Mouse (Mus musculus): Measurements from ENCODE around the gene 1700042G07Rik. TPM values are rescaled to one million over a fixed set of nuclear protein-coding genes. Genes with fewer than 3 reads are reported as not detected.

Gene 1700042G07Rik
- polyA plus RNA-seq, 1 experiment, result not detected

DNA sequence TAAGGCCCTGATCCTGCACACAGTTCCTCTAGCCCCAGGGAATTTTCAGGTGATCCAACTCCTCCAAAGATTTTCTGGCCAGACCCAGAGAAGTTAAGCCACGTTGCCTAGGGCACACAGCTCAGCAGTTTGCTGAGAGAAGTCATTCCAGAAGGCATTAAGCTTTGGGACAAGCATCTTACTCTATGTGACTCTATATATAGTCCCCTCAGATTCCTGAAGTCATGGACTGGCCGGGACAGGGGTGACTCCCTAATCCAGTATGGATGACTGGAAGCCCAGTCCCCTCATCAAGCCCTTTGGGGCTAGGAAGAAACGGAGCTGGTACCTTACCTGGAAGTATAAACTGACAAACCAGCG, 22.3 kb upstream of the 1700042G07Rik start:
- TF ChIP-seq GATA1 (IDR thresholded peaks at IDR 0.05; ENCODE audit: low read length), result no peak

DNA sequence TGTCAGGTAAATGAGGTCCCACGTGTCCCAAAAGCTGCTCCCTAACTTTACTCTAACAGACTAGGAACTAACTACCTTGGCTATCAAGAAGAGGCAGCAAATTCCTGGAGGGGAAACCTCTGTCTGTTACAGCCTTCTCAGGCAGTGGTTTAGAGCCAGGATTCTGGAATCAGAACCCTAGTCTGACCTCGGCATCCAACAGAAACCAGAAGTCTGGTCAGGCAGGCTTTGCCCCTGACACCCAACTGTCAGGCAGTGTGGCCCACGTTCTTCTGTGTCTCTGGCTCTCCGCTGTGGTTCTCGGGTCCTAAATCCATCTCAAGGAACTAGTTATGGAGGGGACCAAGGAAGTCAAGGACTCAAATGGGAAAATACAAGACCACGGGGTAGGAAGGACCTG, 21.9 kb upstream of the 1700042G07Rik start, which contains the start of gene Lurap1:
TSS of gene Lurap1 (minus strand) at position 101 of the 400 bp plus-strand sequence.
- TF ChIP-seq GATA1 (IDR thresholded peaks at IDR 0.05; ENCODE audit: low read length), result no peak

DNA sequence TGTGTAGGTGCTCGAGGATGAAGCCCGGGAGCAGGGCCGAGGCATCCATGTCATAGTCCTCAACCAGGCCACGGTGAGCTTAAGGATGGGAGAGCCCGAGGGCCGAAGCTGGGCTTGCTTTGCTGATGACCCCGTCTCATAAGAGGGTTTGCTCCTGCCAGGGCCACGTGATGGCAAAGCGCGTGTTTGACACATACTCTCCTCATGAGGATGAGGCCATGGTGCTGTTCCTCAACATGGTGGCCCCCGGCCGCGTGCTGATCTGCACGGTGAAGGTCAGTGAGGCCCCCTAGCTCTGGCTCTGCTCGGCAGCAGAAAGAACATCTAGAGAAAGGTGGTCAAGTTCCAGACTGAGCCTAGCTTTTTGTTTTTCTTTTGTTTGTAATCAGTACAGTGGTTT, 20.5 kb upstream of the 1700042G07Rik start:
- TF ChIP-seq GATA1 (IDR thresholded peaks at IDR 0.05; ENCODE audit: low read length), result no peak

DNA sequence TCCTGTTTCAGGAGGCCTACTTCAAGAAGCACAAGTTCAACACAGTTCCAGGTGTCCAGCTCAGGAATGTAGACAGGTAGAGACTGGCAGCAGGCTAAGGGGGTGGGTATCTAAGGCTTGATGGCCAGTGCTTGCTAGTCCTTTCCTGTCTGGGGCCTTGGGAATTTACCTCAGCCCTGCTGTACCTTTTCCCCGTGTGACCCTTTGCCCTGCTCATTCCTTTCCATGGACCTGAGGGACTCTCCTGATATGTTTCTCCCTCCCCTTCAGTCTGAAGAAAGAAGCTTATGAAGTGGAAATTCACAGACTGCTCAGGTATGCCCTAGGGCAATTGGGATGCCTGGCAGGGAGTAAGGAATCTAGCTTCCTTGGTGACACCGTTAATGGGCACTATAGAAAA, 15.3 kb upstream of the 1700042G07Rik start:
- no peak for TF ChIP-seq GATA1 (IDR thresholded peaks at IDR 0.05; ENCODE audit: low read length)

DNA sequence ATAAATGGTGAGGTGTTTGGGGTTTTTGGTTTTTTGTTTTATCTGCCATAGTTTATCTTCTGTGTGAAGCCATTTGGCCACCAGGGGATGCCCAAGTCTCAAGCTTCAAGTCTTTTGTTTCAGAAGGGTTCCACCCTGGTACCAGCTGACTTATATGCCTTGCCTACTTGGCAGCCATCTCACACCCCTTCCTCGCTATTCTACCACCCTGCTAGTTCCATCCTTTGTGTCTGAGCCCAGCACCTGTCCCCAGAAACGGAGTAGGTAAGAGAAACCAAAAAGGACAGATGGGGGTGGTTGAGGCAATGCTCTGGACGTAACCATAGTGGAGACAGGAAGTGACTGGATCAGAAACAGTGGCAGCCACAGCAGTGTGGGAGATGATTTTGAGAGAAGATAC, 13.3 kb upstream of the 1700042G07Rik start:
- no peak for TF ChIP-seq GATA1 (IDR thresholded peaks at IDR 0.05; ENCODE audit: low read length)

DNA sequence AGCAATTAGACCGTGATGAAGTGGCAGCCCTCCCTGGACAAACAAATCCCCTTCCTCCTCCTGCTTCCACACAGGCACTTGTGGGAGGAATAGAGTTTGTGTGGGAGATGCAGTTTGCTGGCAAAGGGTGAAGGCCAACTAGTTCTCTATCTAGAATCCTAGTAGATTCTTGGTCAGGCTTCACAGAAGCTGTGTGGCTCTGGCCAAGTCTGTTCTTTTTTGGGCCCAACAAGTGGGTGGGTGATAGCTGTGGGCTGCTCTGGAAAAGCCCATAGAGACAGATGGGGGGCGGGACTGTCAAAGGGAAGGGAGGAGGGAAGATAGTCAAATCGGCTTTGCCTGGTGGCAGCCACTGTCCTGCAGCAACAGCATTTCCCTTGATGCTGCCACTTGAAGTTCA, 12.4 kb upstream of the 1700042G07Rik start:
- TF ChIP-seq GATA1 (IDR thresholded peaks at IDR 0.05; ENCODE audit: low read length), result no peak

DNA sequence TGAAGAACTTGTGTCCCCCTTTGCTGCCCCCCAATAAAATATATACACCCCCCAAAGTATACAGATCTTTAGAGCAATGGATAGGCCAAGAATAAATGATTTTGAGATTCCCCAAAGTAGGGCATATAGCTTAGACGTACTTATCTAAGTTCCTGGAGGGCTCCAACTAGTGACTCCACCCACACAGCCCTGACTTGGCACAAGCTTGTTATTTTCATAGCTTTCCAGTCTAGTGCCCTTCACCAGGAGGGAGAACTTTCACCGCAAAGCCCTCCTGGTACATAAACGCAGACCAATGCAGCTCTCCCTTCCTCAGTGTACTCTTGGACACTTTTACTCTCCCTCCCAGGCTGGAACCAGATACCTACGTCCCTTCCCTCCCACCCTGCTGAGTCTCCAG, 11.0 kb upstream of the 1700042G07Rik start:
- TF ChIP-seq GATA1 (IDR thresholded peaks at IDR 0.05; ENCODE audit: low read length), result no peak

DNA sequence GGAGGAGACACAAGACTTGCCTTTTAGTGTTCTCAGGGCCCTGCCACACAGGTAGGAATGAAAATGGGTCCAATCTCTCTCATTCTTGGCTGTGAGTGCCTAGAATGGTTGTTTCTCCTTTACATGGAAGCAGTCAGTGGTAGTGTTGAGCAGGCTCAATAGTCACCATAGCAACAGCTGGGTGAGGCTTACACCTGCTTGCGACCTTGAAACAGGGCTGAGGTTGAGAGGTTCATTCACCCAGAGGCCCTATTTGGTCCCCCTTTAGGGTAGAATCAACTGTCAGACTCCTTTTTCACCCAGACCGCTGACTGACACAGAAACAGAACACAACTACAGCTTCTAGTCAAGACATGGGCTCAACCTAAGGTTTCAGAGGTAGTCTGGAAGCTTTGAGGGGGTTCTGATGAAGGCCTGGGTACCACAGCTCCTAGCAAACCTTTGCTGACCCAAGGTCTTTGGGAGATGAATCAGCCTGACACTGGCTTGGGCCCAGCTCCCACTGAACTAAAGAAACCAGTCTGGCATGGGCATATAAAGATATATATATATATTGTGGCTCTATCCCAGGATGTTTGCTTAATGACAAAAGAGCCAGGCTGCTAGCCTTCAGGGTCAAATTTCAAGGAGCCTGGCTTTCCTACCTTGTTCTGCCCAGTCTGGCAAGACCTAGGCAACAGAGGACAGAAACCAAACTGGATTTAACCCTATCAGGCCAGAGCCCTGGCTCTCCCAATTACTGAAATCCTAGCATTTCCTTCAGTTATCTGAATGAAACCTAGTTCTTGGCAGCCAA, 8.2 kb upstream of the 1700042G07Rik start:
- TF ChIP-seq GATA1 (IDR thresholded peaks at IDR 0.05; ENCODE audit: low read length), result no peak

DNA sequence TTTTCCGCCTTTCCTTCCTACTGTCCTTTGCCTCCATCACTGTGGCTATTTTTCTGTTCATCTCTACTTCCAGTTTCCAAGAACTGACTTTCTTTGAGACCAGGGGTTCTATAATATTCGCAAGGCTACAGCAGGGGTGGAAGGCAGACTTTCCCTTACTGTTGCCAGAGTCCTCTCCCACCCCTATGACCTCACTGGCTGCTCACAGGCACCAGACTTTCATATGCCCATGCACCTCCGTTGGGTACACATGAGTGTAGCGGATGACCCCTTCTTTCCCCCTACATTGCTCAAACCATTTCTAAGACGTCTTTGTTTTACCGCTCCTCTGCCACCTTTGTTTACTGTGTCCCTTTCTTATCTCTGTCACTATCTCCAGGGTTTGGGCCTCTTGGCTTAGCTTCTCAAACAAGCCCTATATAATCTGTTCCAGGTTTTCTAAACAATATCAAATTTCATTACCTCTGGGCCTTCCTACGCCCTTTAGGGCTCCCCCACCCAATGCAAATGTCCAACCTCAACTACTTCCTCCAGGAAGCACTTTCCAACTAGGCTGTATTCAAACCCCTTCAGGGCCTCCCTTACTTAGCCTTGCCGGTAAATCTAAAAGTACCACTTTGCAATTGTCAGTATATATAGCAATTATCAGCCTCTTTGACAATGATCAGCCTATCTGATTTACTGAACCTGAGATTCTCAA, 7.3 kb upstream of the 1700042G07Rik start:
- TF ChIP-seq GATA1 (IDR thresholded peaks at IDR 0.05; ENCODE audit: low read length), result no peak

DNA sequence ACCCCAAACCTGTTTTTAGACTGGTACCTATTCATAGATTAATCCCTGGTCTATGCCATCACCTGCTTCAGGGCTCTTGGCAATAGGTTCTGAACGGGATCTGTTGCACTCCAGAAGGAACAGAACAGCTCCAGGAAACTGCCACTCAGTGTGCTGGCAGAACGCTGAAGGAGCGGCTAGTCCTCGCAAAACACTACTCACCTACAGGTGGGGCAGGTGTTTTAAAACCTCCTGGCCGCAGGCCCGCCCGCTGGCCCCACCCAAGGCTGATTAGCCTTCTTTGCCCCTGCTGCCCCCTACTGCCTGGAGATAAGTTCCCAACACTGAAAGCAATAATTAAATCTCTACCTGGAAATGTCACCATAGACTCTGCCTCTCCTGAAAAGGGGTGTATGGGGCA, 5.8 kb upstream of the 1700042G07Rik start, which contains the start of gene Tspan1:
TSS of gene Tspan1 (minus strand) at position 198 of the 400 bp plus-strand sequence.
- TF ChIP-seq GATA1 (IDR thresholded peaks at IDR 0.05; ENCODE audit: low read length), result no peak

DNA sequence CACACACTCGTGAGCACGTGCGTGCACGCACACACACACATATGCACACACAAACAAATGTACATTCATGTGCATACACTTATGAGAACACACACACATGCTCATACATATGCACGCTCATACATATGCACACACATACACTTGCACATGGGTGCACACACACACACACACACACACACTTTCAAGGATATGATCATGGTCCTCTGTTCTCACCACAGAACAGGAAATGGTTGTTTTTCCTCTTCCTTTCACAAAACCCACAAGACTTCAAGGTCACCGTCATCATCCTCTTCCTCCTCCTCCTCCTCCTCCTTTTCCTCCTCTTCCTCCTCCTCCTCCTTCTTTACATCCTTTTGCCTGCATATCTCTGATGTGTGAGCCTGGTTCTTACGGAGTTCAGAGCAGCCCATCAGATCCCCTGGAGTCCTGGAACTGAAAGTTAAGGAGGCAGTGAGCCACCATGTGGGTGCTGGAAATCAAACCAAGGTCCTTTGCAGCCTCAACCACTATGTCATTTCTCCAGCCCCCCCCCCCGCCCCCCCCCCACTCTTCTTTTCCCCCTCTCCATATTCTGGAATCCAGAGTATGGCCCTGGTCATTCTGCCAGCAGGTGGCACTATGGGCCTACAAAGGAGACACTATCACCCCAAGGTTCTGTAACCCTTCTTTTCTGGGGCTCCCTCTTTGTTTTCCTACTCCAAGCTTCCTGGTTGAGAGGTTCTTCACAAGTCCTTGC, 4.4 kb upstream of the 1700042G07Rik start:
- no peak for TF ChIP-seq GATA1 (IDR thresholded peaks at IDR 0.05; ENCODE audit: low read length)

DNA sequence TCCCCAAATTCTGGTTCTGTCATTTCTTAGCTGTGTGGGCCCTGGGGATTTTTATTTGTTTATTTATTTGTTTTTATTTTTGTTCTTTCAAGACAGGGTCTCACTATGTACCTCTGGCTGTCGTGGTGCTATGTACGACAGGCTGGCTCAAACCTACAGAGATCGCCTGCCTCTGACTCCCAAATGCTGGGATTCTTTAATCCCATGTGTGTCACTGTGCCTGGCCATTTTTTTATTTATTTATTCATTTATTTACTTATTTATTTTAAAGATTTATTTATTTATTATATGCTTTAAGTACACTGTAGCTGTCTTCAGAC, 3.9 kb upstream of the 1700042G07Rik start:
- no peak for TF ChIP-seq GATA1 (IDR thresholded peaks at IDR 0.05; ENCODE audit: low read length)

DNA sequence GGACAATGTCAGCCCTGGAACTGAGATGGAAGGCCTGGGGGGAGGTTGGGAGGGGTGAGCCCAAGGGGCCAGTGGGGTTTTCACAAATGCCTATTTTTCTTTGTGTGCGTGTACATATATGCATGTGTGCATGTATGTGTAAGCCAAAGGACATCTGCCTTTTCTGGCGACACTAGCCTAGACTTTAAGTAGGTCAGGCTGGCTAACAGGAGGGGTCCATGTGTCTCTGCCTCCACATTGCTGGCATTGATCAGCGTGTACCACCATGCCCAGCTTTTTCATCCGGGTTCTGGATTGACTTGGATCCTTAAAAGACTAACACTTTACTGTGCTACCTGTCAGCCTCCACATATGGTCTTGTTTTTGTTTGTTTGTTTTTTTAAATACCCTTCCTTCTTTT, 580 bp downstream of the 1700042G07Rik start:
- TF ChIP-seq GATA1 (IDR thresholded peaks at IDR 0.05; ENCODE audit: low read length), result no peak

DNA sequence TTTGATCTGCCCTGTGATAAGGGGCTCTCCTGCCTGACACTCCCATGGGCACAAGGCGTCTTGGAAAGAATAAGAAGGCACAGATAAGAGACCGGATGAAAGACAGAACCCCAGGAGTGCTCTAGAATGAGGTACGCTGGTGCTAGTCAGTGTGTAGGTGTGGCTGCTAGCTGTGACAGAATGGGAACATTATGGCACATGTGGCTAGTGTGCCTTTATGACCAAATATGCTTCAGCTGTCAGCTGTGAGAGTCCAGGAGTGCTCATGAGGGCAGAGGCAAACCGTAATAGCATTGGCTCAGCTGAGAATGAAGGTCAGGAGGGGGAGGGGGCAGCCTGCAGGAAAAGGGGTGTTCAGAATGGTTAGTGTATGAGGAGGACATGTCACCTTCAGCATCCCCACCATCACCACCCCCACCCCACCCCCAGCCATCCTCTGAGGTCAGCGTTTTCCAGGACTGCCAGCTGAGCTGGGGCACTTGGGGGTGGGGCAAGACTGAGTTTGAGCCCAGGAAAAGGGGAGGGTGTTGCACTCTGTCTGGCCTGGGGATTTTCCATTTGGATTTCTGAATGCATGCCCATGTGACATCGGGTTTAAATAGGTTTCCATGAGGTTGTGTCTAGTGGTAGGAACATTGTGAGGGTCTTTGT, 1.4 kb downstream of the 1700042G07Rik start:
- TF ChIP-seq GATA1 (IDR thresholded peaks at IDR 0.05; ENCODE audit: low read length), result no peak

DNA sequence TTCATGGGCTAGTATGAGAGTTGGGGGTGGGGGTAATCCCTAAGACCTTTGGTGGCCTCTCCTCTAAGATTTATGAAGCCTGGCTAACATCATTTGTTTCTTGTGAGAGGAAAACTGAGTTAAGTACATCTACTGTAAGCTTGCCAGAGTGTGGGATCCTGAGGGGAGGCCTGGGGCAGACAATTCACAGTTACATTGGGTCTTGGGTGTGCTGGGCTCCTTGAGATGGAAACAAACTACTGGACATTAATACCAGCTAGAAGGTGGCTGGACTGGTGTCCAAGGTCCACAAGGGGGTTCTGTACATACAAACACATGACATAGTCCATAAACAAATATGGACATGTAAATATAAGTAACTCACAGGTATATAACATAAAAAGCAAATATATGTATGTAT, 2.0 kb downstream of the 1700042G07Rik start:
- TF ChIP-seq GATA1 (IDR thresholded peaks at IDR 0.05; ENCODE audit: low read length), result no peak
